Mouse (Mus musculus): ENCODE measurements at regions not wholly inside any gene's neighbourhood (a gene's known extent, or its start where the extent isn't known, plus 50 kb on each side); places are given as distances from the start of the nearest gene placed in this dataset.
"Not testable (repeated sequence)": the region's sequence is repeated elsewhere in the genome, so short reads cannot be mapped to it uniquely, and the experiment has no call there.

- DNase-seq = not testable (repeated sequence)
Measured at GRCm38 (mm10) chr6:3201507-3201906, 197.9 kb downstream of the Samd9l start.

- DNase-seq = no peak
Measured at GRCm38 (mm10) chr6:3201107-3201506, 198.3 kb downstream of the Samd9l start.

- peak; percentile 83 for DNase-seq
Measured at GRCm38 (mm10) chr6:3200586-3200985, 198.8 kb downstream of the Samd9l start.

DNA sequence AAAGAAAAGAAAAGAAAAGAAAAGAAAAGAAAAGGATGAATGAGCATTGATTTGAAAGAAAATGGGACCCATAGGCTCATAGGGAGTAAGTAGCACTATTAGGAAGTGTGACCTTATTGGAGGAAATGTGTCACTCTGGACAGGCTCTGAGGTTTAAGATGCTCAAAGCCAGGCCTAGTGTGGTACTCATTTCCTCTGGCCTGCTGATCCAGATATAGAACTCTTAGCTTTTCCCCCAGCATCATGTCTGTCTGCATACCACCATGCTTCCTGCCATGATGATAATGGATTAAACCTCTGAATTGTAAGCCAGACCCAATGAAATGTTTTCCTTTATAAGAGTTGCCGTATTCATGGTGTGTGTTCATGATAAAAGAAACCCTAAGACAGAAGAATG lies 206.9 kb downstream of the Samd9l start:
- DNase-seq = not testable (repeated sequence)

- DNase-seq = not testable (repeated sequence)
Measured at GRCm38 (mm10) chr6:3191695-3192423, 207.5 kb downstream of the Samd9l start.

GRCm38 (mm10) chr6:3183819-3184199 lies 215.6 kb downstream of the Samd9l start:
- DNase-seq = peak; percentile 76

- peak; percentile 50 for DNase-seq
Measured at GRCm38 (mm10) chr6:3182889-3183818, 216.2 kb downstream of the Samd9l start.

DNA sequence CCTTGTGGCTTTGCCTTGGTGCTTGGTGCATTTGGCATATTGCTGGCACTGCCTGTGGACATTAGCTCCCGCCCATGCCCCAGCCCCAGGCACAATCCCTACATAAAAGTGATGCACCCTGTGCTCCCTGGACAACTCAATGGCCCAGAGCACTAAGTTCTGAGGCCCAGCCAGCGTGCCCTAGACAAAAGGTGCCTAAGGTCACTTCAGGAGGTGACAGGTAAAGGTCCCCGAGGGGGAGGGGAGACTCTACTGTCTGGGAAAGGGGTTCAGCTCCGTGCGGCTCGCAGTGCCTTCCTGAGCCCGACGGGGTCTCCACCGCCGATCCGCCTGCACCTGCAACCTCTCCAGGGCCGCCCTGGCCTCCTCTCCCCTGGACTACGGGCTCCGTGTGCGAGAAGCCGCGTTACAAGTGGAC lies 216.9 kb downstream of the Samd9l start:
- DNase-seq = not testable (repeated sequence)

DNA sequence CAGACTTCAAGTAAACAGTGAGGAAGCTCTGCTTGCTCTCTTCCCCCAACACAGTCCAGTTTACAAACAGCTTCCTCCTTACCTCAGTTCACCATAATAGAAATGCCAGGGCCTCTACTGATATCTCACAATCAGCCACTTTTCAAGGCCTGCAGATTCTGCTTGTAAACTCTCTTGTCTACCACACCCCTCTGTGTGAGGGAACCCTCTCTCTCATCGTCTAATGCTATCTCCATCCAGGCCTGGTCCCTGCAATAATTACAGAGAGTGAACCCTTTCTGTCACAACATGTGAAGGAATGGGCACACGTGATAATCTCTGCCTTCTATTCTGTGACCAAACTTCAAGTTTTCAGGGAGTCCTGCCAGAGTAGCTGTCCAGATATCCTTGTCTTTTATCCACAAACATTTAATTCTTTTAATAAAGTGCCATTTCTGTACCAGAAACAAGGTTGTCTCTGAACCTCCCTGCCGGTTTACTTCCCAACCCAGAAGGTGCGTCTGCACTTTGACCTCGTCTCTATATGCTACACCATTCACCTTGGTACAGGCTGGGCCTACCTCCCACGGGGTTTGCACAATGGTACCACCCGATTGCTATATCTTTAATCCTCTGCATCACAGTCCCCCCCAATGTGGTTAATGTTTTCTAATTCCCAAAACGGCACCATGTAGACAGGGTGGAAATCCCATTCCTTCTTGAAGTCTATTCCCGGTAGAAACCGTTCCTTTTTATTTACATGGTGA lies 219.6 kb downstream of the Samd9l start:
- not testable (repeated sequence) for DNase-seq

- DNase-seq = not testable (repeated sequence)
Measured at GRCm38 (mm10) chr6:3169479-3169878, 229.9 kb downstream of the Samd9l start.

- not testable (repeated sequence) for DNase-seq
Measured at GRCm38 (mm10) chr6:3166149-3166548, 233.2 kb downstream of the Samd9l start.

DNA sequence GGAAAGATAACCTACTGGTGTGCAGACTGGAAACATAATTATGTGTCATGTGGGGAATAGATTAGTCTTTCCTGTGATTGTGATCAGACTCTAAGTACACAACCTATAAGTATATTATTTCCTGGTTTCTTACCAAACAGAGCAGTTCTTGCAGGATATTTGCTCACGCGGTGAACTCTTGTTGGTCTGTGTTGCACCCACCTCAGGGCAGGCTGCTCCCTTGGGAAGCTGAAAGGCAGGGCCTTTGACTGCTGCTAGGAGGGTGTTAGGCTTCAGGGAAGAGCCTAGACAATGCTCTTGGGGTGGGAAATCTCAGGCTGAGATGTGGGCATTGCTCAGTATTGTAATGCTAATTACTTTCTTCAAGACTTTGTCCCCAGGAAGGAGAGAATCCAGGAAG lies 247.5 kb downstream of the Samd9l start:
- not testable (repeated sequence) for DNase-seq

DNA sequence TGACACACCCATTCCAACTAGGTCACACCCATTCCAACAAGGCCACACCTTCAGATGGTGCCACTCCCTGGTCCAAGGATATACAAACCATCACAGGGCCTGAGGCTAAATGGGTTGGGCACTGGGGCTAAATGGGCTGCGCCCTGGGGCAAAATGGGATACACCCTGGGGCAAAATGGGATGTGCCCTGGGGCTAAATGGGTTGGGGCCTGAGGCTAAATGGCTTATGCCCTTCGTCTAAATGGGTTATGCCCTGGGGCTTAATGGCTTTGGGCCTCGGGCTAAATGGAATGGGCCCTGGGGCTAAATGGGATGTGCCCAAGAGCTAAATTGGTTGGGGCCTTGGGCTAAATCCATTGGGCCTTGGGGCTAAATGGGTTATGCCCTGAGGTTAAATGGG lies 261.5 kb downstream of the Samd9l start:
- DNase-seq = peak; percentile 9

GRCm38 (mm10) chr6:3133763-3134162 lies 265.6 kb downstream of the Samd9l start:
- not testable (repeated sequence) for DNase-seq

GRCm38 (mm10) chr6:3116296-3116695 lies 283.1 kb downstream of the Samd9l start:
- DNase-seq = not testable (repeated sequence)

Data from heart, postnatal 4 days (tissue).